Mouse (Mus musculus) bone marrow, adult 2 months (tissue): ENCODE results near the gene Cep104.

Experiments
- CTCF ChIP-seq: fragments of 200-500 bp; IDR thresholded peaks from 2 replicates; pipeline ENCODE4 v1.5.1; 2011; ENCODE audit warnings: low read length, control low read depth; ENCODE audit not compliant: control insufficient read depth, insufficient read depth
- POLR2A ChIP-seq: fragments of 200-500 bp; IDR thresholded peaks from 2 replicates; pipeline ENCODE4 v1.6.1; 2011; ENCODE audit warnings: low read depth, mild to moderate bottlenecking, control low read depth, low read length, borderline replicate concordance; ENCODE audit not compliant: control insufficient read depth

DNA sequence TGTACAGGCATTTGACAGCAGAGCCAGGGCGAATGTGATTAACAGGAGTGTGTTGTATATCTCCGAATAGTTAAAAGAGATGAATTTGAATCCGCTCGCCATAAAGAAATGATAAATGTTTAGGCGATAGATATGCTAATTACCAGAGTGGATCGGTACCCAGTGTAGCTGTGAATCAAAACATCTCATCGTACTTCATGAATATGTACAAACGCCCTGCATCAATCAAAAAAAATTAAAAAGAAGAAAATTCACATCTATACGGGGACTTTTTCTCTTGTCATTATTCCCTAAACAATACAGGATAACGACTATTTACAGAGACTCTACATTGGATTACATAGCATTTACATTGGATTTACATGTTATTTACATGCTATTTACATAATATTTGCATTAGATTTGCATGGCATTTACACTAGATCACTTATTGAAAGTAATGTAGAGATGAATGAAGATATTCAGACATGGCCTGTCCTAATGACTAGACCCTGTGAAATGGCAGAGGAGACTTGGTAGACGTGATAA lies 46.2 kb upstream of the Cep104 start:
- no peak for TF ChIP-seq CTCF
- TF ChIP-seq POLR2A: no peak
